Mouse (Mus musculus): ENCODE data around the gene Sept10.
A peak's percentile ranks its signal among the peaks of the same experiment; 100 is the strongest.

Gene Sept10

DNA sequence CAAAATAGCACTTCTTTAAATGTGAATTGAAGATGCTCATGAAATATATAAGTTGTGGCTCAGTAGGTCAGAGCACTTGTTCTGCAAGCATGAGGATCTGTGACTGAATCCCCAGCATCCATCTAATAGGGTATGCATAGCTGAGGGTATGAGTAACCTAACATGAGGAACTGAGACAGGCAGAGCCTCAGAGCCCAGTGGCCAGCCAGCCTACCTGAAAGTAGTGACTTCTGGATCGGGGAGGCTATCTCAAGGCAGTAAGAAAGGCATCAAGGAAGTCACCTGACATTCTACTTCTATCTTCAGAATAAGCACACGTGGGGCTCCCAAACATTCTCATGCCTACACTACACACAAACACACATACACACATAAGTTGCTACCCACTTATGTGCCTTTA, 3.5 kb upstream of the Sept10 start:
- DNase-seq (ENCODE audit: low read depth, low spot score) = no peak

DNA sequence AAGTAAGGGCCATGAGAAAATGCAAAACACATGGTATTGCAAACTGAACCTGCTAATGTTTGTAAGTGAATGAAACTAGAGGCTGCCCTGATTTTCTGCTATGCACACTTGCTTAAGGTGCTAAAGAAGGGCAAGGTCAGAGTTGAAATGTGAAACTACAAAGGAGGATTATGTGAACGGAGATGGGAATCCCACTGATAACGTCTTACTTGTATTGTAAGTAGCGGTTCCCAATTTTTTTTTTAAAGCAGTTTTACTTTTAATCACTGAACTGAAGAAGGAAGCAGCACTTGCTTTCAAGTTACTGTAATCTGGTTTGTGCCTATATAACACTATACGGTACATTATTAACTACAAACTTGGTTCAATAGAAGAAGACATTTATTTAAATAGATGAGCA, 2.2 kb upstream of the Sept10 start:
- no peak for DNase-seq (ENCODE audit: low read depth, low spot score)

DNA sequence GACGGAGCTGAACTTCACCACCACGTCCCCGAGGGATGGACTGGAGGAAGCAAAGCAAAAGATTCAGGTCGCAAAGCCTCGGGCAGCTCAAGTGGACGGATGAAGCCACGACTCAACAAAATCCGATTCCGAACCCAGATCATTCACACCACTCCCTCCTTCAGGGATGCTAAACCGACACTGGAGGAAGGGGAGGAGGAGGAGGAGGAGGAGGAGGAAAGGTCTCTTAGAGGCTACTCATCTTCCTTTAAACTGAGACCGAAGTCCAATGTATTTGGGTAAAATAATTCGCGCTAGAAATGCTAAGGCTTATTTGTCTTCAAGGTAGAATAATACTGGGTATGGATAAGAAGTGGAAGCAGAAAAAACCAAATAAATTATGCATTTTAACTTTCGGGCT, 1.7 kb upstream of the Sept10 start:
- no peak for DNase-seq (ENCODE audit: low read depth, low spot score)

DNA sequence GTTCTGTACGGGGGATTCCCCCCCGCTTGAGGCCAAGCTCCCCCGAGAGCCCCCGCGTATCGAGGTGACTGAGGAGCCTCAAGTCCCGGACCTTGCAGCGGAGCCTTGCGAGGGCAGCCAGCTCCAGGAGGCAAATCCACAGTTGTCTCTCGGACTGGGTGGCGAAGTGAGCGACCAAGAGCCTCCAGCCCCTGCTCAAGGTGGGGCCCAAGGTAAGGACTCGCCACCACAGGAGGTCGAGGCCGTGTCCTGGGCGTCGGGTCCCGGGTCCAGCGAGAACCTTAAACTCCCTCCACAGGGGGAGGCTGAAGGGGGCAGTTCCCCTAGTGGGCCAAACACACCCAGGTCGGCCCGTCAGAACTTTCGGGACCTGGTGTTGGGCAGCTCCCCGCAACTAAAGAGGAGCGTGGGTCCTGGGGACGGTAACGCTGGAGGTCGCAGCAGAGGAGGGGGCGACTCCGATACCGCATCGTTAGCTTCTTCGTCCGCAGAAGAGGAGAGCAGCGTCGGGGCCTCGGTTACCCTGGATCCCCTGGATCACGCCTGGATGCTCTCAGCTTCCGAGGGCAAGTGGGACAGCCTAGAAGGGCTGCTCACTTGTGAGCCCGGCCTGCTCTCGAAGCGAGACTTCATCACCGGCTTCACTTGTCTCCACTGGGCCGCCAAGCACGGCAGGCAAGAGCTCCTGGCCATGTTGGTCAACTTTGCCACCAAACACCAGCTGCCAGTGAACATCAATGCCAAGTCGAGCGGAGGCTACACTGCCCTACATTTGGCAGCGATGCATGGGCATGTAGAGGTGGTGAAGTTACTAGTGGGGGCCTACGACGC, 839 bp upstream of the Sept10 start:
- no peak for DNase-seq (ENCODE audit: low read depth, low spot score)

DNA sequence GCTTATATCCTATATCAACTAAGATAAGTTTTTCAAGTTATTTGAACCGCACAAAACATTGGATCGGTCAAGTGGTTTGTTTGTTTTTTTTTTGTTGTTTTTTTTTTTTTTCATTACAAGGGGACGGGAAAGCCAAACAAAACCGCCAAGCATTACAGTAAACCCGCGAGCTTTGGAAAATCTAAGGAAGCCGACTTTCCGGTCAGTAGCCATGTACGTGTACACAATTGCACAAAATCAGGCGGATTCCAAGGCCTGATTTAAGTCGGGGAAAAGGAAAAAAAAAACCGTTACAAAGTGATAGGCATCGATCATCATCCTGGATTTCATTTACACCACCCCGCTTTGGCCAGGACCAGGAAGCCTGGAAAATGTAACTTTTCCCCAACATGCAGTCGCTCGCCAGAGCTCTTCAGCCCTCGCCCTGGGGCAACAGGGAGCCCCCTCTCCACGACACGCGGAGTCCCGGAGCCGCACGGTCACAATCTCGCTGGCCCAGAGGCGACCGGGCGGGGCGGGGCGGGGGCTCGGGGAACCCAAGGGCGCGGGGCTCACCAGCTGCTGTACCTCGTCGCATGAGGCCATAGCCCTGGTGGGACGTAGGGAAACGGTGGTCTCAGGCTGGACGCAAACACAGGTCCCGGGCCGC, 699 bp downstream of the Sept10 start:
- DNase-seq (ENCODE audit: low read depth, low spot score) = peak; percentile 52

DNA sequence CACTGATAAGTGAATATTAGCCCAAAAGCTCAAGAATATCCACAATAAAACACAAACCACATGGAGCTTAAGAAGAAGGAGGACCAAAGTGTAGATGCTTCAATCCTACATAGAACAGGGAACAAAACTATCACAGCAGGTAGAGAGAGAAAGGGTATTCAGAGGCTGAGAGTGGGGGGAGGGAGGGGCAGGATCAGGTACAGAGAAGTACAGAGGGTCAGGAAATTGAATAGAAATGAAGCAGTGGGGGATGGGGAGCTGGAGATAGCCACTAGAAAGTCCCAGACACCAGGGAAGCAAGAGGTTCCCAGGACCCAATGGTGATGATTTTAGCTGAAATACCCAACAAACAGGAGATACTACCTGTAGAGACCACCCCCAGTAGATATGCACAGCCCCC, 21.6 kb downstream of the Sept10 start:
- no peak for DNase-seq (ENCODE audit: low read depth, low spot score)

DNA sequence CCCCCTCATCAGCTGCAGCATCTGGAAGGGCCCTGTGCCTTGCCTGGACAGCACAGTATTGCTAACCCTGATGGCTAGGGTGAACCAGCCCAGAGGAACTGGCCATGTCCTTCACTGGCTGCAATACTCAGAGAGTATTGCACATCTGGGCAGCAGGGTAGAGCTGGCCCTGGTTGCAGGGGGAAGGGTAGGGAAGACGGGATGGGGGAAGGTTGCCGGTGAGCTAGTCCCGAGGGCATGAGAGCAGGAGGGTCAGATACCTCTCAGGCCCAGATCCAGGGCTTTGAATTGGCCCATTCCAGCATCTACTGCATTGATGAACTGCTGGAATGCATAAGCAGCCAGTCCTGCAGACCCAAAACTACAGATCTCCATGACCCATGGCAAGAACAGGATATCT, 24.9 kb downstream of the Sept10 start:
- no peak for DNase-seq (ENCODE audit: low read depth, low spot score)

DNA sequence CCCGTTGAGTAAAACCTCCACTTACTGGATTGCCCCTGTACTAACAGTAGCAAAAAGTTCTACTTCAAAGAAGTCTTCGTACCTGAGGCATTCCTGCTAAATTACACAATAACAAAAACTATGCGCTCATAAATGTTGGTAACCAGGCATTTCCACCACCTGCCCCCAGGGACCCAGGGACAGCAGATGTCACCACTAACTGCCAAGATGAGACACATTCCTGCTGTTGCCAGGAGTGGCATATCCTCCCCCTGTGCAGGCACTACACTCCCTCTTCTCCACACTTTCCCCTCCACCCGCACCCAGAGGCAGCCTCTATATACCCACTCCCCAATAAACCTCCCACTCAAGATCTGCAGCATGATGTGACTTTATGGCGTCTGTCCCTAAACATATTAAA, 26.8 kb downstream of the Sept10 start:
- peak; percentile 34 for DNase-seq (ENCODE audit: low read depth, low spot score)

DNA sequence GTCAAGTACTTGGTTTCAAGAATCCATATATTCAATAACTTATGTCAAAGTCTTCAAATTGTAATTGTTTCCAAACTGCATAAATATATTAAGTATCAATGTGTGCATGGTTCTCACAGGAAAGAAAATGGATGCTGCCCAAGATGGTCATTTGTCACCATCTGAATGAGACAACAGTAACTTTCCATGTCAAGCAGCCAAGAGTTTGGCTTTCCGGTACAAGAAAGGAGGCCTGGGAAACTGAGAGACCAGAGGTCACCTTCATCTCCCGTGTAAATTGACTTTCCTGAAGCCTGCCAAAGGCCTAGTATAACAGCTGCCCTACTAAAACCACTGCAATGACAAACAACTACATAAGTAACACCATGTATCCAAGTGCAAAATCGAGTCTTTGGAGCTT, 39.3 kb downstream of the Sept10 start:
- DNase-seq (ENCODE audit: low read depth, low spot score) = no peak

DNA sequence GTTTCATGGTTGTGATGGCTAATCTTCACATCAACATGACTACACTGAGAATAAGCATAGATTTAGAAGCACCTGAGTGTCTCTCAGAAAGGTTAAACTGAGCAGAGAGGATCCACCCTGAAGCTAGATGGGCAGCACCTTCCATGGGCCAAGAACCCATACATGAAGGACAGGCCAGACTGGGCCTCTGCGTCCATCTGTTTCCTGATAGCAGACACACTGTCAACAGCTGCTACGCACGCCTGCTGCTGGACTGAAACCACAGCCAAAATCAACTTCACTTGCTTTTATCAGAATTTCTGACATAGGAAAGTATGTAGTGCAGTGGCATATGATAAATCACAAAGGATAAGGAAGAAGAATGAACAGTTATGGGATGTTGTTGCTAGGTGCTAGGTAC, 42.0 kb downstream of the Sept10 start:
- no peak for DNase-seq (ENCODE audit: low read depth, low spot score)

DNA sequence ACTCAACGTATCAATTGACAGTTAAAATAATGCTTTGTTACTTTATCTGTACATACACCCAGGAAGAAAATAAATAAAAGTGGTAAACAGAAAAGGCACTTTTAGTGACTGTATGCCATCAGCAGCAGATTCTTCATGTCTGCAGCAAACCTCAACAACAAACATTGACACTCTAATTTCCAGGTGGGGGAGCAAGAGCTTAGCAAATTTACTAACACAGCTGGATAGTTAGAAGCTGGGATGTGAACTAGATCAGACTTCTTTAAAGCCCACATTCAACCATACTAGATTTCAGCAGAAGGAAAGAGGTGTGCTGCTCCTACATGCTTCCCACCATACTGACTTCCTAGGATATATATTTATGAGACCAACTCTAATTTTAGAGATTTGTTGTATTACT, 49.1 kb downstream of the Sept10 start:
- no peak for DNase-seq (ENCODE audit: low read depth, low spot score)

DNA sequence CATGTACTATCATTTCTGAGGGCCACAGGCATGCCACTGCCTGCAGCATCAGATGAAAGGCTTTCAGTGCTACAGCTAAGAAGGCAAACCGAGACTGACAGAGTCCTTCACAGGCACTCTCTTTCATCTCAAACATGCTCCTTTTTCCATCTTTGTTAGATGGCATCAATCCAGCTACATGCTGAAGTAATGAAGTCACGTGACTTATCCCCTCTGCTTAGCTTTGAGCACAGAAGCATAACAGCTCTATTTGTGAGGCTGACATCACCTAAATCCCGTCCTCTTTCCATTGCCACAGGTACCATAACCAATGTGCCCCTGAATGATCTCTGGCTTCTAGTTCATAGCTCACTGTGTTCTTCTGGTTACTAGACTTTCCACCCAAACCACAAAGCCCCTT, 50.6 kb downstream of the Sept10 start:
- DNase-seq (ENCODE audit: low read depth, low spot score) = no peak

DNA sequence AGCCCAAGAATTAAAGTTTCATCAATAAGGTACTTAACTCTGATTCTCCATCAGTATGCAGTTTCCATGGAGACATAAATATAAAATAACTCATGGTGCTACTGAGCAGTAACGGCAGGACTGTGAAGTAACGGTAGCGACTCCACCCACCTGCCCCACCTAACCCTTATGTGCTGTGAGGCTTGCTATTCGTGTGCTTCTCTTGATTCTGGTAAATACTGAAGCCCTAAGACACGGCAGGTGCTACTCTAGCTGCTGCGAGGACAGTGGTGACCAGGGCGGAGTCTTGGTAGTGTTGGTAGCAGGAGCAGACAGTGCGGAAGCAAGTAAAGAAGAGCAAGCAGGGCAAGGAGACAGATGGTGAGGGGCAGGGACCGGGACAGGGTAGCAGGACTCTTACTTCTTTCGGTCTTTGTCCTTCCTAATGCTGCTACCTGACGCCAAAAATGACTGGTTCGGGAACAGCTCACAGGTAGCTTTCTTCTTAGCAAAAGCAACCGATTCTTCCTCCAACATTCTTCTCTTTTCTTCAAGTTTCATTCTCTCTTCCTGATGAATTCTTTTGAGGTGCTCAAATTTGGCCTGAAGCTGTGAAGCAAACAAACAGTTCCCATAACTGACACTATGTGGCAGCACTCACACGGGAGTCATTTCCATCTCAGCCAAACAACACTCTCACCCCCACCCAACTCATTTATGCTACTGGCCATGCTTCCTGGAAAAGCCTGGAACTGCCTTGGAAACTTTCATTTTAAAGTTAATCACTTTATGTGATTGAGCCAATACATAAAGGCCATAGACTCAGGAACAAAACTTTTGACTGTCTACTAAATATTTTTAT, 55.3 kb downstream of the Sept10 start:
- DNase-seq (ENCODE audit: low read depth, low spot score) = peak; percentile 49

DNA sequence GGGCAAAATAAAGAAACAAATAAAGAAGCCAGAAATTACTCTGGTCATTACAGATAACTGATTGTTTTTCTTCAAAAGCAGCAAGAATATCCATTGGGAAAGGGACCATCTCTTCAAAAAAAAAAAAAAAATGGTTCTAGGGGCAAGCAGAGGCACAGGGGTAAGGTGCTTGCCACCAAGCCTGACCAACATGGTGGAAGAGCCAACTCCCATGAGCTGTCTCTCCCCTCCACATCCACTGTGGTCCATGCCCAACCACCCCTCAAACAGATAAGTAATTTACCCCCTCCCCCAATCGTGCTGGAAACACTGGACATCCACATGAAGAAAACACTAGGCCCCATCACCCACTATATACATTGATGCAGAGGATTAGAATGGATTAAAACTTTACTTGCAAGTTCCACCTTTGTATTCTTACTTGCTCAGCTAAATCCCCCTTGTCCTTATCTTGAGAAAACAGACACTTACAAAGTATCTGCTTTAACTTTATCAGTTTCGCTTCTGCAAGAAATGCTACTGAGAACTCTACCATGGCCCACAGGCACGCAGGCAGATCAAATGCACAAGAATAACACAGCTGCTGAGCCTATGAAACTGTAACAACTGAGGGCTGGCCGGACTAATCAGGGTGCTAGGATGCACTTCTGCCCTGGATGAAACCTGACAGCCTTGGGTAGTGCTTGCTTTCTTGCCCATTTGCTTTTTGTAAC, 59.3 kb downstream of the Sept10 start:
- DNase-seq (ENCODE audit: low read depth, low spot score) = no peak

DNA sequence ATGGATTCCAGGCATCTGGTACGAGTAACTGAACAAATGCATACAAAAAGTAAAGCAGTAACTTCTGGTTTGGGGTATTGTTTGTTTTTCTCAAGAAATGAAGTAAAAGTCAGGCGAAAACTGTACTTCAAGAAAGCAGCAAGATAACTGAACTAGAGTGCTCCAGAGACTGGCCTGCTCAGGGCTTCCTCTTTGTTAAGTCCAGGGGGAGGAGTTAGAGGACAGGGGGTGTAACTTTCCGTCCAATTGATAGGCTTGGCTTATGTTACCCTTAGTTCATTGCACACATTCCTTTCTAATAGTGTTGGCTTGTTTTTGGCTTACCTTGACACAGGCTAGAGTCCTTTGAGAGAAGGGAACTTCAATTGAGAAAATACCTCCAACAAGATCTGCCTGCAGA, 63.0 kb downstream of the Sept10 start:
- no peak for DNase-seq (ENCODE audit: low read depth, low spot score)

DNA sequence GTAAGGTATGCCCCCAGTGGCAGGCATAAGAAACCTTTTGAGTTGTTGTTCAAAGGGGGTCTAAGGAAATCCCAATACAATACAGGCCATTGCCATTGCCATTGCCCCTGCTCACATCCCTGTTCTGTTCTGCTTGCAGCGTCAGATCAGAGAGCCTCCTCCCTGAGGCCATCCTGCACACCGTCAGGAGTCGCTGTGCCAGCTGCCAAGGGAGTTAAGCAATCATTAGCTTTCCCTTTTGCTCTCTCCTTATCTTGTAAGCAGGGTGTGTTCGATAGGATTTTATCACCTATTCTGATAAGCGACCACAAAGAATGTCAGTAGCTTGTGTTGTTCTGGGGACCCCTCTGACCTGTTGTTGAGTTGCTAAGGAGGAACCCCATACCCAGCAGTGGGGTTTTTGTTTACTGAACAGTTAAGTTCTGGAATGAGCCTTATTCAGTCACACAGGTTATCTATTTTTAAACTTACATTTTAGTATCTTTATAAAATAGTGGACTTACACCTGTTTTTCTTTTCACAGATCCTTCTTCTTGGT, 69.0 kb downstream of the Sept10 start:
- no peak for DNase-seq (ENCODE audit: low read depth, low spot score)

DNA sequence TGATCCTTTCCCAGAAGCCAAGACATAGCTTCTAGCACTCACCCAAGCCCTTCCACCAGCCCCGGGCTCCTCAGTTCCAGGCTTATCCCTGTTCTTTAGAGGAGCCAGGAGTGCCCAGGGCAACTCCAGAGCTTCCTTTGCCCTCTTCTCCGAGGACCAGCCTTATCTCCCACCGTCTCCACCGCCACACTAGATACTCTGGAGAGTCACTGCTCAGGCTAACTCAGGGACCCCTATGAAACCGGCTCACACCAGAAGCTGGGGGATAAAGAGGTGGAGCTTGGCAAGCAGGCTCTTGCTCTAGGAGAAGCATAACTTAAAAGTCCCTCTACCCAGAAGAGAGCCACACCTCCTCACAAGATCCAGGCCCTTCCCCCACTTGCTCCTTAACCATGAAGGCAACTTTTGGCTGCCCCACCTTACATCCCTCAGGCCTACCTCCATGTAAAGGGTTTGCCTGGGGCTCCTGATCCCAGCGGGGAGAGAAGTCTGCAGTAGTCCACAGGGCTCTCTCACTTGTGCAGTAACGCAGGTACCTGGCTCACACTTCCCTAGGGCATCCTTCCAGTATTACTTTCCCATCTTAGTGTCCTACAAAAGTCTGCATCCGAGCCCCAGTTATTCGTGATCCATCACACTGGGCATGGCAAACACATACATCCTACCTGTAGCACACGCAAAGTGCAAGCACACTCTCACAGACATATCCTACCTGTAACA, 70.5 kb downstream of the Sept10 start:
- no peak for DNase-seq (ENCODE audit: low read depth, low spot score)

DNA sequence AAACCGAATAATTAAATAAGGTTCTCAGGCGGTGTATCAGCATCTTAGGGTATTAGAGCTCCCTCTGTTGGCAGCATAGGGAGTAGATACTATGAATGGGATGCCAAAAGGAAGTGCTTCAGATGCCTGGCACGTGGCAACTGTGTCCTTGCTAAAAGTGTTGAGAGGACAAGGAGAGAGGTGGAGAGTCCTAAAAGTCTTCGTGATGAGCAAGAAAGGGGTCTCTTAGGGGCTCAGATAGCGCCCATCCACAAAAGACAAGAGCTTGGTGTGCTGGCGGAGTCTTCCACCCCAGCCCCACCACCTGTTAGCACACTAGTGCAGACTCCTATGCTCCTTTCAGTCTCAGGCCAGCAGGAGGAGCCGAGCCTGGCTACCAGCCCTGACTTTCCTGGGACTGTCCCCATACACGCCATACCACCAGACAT, 71.7 kb downstream of the Sept10 start:
- DNase-seq (ENCODE audit: low read depth, low spot score) = peak; percentile 64

DNA sequence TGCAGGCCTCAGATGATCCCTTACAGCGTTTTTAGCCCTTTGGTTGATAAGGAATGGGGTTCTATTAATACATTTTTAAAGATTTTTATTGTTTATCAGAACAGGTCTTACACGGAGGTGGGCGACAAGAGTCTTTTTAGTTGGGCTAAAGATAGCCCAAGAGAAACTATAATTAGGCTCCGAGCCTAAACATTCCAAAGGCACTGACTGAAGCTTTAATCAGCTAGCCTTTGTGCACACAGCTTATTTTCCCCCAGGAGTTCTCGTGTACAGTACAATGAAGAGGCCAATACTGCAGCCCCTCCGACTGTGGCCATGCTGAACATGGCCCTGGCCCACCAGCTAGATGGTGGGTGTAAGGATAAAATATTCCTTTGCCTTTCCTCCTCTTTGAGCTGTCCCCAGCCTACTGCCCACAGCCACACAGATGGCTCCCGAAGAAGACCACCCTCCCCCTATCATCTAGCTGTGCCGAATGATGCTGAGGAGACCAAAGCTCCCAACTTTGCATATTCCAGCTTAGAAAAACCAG, 88.1 kb downstream of the Sept10 start:
- DNase-seq (ENCODE audit: low read depth, low spot score) = no peak

DNA sequence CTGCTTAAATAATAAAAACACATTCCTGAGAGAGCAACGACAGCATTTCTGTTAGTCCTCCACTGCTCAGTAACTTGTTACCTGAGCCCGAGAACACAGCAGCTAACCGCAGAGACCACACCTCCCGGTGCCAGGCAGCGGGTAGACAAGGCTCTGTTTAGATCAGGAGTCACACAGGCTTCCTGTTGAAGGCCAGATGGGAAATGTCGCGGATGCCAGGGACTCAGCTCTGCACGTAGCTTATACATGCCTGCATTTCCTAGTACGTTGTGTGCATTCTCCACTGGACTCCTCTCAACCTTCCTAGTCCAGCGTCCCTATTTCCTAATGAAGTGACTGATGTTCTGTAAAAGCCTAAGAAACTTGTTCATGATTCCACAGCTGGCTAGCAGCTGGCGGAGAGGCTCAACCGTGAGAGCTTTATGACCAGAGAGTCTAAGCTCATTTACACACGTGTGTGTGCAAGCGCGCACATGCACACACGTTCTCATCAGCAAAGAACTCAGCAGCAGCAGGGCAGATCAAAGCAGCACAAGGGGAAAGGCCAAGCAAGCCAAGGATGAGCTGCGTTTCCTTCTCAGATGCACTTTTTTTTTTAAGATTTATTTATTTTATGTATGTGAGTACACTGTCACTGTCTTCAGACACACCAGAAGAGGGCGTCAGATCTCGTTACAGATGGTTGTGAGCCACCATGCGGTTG, 89.6 kb downstream of the Sept10 start:
- DNase-seq (ENCODE audit: low read depth, low spot score) = peak; percentile 55

All from forelimb bud, embryonic 11.5 days (tissue).